Mouse (Mus musculus) kidney, adult 2 months (tissue): ENCODE results near the gene Mrpl9.

Experiments used
- CTCF ChIP-seq: fragments of 200-500 bp; conservative IDR thresholded peaks from 2 replicates; pipeline ENCODE4 v1.5.1; 2011; ENCODE audit warnings: low read depth, mild to moderate bottlenecking, control low read depth, low read length, moderate library complexity, mixed read lengths; ENCODE audit not compliant: insufficient read depth, insufficient read length
- POLR2A ChIP-seq: fragments of 200-500 bp; IDR thresholded peaks from one replicate; pipeline ENCODE4 v1.6.1; 2011; ENCODE audit warnings: low read depth, low read length, control low read depth

- TF ChIP-seq CTCF (no peak), POLR2A (no peak)
Measured at GRCm38 (mm10) chr3:94399663-94400310, 43.3 kb upstream of the Mrpl9 start.
